Comparison of ENCODE assay signal across 15 mouse cellular contexts in genomic region chr2:72136486-72137264, GRCm38 (mm10).
DNase-seq lines count a peak whose midpoint lies in the region; ATAC-seq and TF ChIP-seq lines count a peak whose summit lies in the region.
"Had no signal": no experiment of that assay in that cellular context is flagged by ENCODE, and none has a peak within 500 bp of the region (broad histone marks: within the 10 kb centered on the region; RNA-seq: fewer than 3 reads in every experiment).

No protein-coding gene starts in this region.

- no peaks in the 10 kb centered on the region for H3K27me3 ChIP-seq in midbrain, embryonic 16.5 days (ENCODE audit: control insufficient read depth, insufficient read depth, low read depth, low read length)
- H3K27me3 ChIP-seq in midbrain, postnatal 0 days (ENCODE audit: insufficient read depth, low read length), result no peaks in the 10 kb centered on the region
- H3K27me3 ChIP-seq in ES-Bruce4 (ENCODE audit: control insufficient read depth, insufficient read depth, low read length, poor library complexity, severe bottlenecking), result no peaks in the 10 kb centered on the region
- no peaks in the 10 kb centered on the region for H3K27me3 ChIP-seq in lung, embryonic 15.5 days
- no peaks in the 10 kb centered on the region for H3K27me3 ChIP-seq in splenic B cell, adult 2 months (ENCODE audit: control insufficient read depth, insufficient read depth, low read length, poor library complexity, severe bottlenecking)
- H3K27me3 ChIP-seq: embryonic facial prominence, embryonic 12.5 days; hindbrain, embryonic 15.5 days; kidney, embryonic 15.5 days had no signal

- H3K9ac ChIP-seq in midbrain, embryonic 16.5 days (ENCODE audit: low read depth, low read length), result 0 out of 2 replicates have a peak overlapping the region, but pooled peaks have one; percentile 20
- H3K9ac ChIP-seq in midbrain, postnatal 0 days (replicated peaks; ENCODE audit: low read length, poor library complexity, severe bottlenecking), result no peak overlapping the region
- no peak overlapping the region for H3K9ac ChIP-seq in ES-Bruce4 (ENCODE audit: low read depth, poor library complexity, severe bottlenecking)
- H3K9ac ChIP-seq in lung, embryonic 15.5 days, result no peak overlapping the region
- H3K9ac ChIP-seq: embryonic facial prominence, embryonic 12.5 days; hindbrain, embryonic 15.5 days; kidney, embryonic 15.5 days; midbrain, embryonic 13.5 days had no signal

- no peak overlapping the region for H3K4me2 ChIP-seq in midbrain, embryonic 16.5 days (ENCODE audit: low read length)
- no peak overlapping the region for H3K4me2 ChIP-seq in midbrain, postnatal 0 days (ENCODE audit: low read depth, low read length, poor library complexity, severe bottlenecking)
- no peak overlapping the region for H3K4me2 ChIP-seq in lung, embryonic 15.5 days
- H3K4me2 ChIP-seq: embryonic facial prominence, embryonic 12.5 days; hindbrain, embryonic 15.5 days; kidney, embryonic 15.5 days; midbrain, embryonic 13.5 days had no signal

- ATAC-seq in midbrain, embryonic 16.5 days, result no peak
- no peak for ATAC-seq in midbrain, postnatal 0 days (ENCODE audit: low FRiP score)
- ATAC-seq in lung, embryonic 15.5 days (ENCODE audit: borderline replicate concordance, extremely low read depth, low FRiP score, low TSS enrichment), result peak; percentile 67; the same call in 1 of the 2 replicates
- ATAC-seq: midbrain, embryonic 13.5 days had no signal

- no peak overlapping the region for H3K4me3 ChIP-seq in midbrain, embryonic 16.5 days (ENCODE audit: low read depth, low read length)
- H3K4me3 ChIP-seq in midbrain, postnatal 0 days (ENCODE audit: low read depth, low read length), result no peak overlapping the region
- no peak overlapping the region for H3K4me3 ChIP-seq in ES-Bruce4 (ENCODE audit: low read depth, low read length)
- H3K4me3 ChIP-seq in lung, embryonic 15.5 days, result no peak overlapping the region
- no peak overlapping the region for H3K4me3 ChIP-seq in gastrocnemius, adult 2 months
- H3K4me3 ChIP-seq: embryonic facial prominence, embryonic 12.5 days; hindbrain, embryonic 15.5 days; kidney, embryonic 15.5 days; midbrain, embryonic 13.5 days had no signal

- no peaks in the 10 kb centered on the region for H3K9me3 ChIP-seq in midbrain, embryonic 16.5 days (replicated peaks; ENCODE audit: control insufficient read depth, low read length, poor library complexity, severe bottlenecking)
- no peaks in the 10 kb centered on the region for H3K9me3 ChIP-seq in midbrain, postnatal 0 days (ENCODE audit: low read length)
- H3K9me3 ChIP-seq in ES-Bruce4 (replicated peaks; ENCODE audit: control insufficient read depth, insufficient read depth, low read length, poor library complexity, severe bottlenecking), result no peaks in the 10 kb centered on the region
- H3K9me3 ChIP-seq in lung, embryonic 15.5 days, result no peaks in the 10 kb centered on the region
- H3K9me3 ChIP-seq: embryonic facial prominence, embryonic 12.5 days; G1E; hindbrain, embryonic 15.5 days; kidney, embryonic 15.5 days had no signal

- intact Hi-C loops in gastrocnemius, adult 2 months (cut with DNase I), result no loop called here

- TF ChIP-seq EP300 in ES-Bruce4 (IDR thresholded peaks at IDR 0.05; ENCODE audit: insufficient read depth, low read depth, low read length), result 0 out of 2 replicates have a peak, but pooled peaks have one; percentile 17

- 48% methylated on average over 9 of the region's 9 CpGs for WGBS in midbrain, embryonic 16.5 days
- 46% methylated on average over 9 of the region's 9 CpGs for WGBS in midbrain, postnatal 0 days
- 40% methylated on average over 9 of the region's 9 CpGs for WGBS in lung, embryonic 15.5 days

- no peaks in the 10 kb centered on the region for H3K36me3 ChIP-seq in midbrain, embryonic 16.5 days (ENCODE audit: control insufficient read depth, insufficient read depth, low read length)
- H3K36me3 ChIP-seq in midbrain, postnatal 0 days (ENCODE audit: insufficient read depth, low read length), result no peaks in the 10 kb centered on the region; the same call in 1 of the 2 replicates
- H3K36me3 ChIP-seq in ES-Bruce4 (ENCODE audit: control insufficient read depth, insufficient read depth, low read length, poor library complexity, severe bottlenecking), result no peaks in the 10 kb centered on the region
- no peaks in the 10 kb centered on the region for H3K36me3 ChIP-seq in lung, embryonic 15.5 days
- H3K36me3 ChIP-seq in splenic B cell, adult 2 months (ENCODE audit: control insufficient read depth, insufficient read depth, low read length, poor library complexity, severe bottlenecking), result no peaks in the 10 kb centered on the region
- H3K36me3 ChIP-seq: embryonic facial prominence, embryonic 12.5 days; G1E; hindbrain, embryonic 15.5 days; kidney, embryonic 15.5 days; midbrain, embryonic 13.5 days had no signal

- peak overlapping the region; percentile 50; the same call in 1 of the 2 replicates for H3K27ac ChIP-seq in midbrain, embryonic 16.5 days (ENCODE audit: low read length)
- no peak overlapping the region for H3K27ac ChIP-seq in midbrain, postnatal 0 days (ENCODE audit: low read depth, low read length)
- H3K27ac ChIP-seq in ES-Bruce4 (ENCODE audit: insufficient read depth, low read length), result peak overlapping the region; percentile 76
- peak overlapping the region; percentile 3; the same call in 1 of the 2 replicates for H3K27ac ChIP-seq in lung, embryonic 15.5 days
- H3K27ac ChIP-seq in gastrocnemius, adult 2 months, result no peak overlapping the region
- H3K27ac ChIP-seq: embryonic facial prominence, embryonic 12.5 days; hindbrain, embryonic 15.5 days; kidney, embryonic 15.5 days; midbrain, embryonic 13.5 days had no signal

- TF ChIP-seq CTCF in midbrain, postnatal 0 days (IDR thresholded peaks at IDR 0.05), result no peak
- TF ChIP-seq CTCF in ES-Bruce4 (IDR thresholded peaks at IDR 0.05; ENCODE audit: low read depth, low read length), result no peak
- no peak for TF ChIP-seq CTCF in gastrocnemius, adult 2 months (IDR thresholded peaks at IDR 0.05)

- no peak for DNase-seq in midbrain, postnatal 0 days (ENCODE audit: low spot score)
- peak; percentile 51 for DNase-seq in splenic B cell, adult 2 months (ENCODE audit: low read depth, low spot score)
- no peak for DNase-seq in adrenal gland, postnatal 4 days (ENCODE audit: low spot score in 2 of 2)
- no peak for DNase-seq in gastrocnemius, adult 2 months
- DNase-seq in urinary bladder, postnatal 14 days (ENCODE audit: low spot score), result no peak
- DNase-seq: cerebellum, adult 9-11 months; left cerebral cortex, postnatal 4 days had no signal

- TF ChIP-seq POLR2A in ES-Bruce4 (IDR thresholded peaks at IDR 0.05; ENCODE audit: insufficient read depth, low read length), result no peak

- no peaks in the 10 kb centered on the region for H3K4me1 ChIP-seq in midbrain, embryonic 16.5 days (ENCODE audit: control insufficient read depth, insufficient read depth, low read length)
- 0 out of 2 replicates have a peak, but pooled peaks cover 3% of the 10 kb centered on the region for H3K4me1 ChIP-seq in midbrain, postnatal 0 days (ENCODE audit: insufficient read depth, low read length)
- peaks cover 8% of the 10 kb centered on the region for H3K4me1 ChIP-seq in ES-Bruce4 (ENCODE audit: control insufficient read depth, insufficient read depth, low read length)
- peaks cover 9% of the 10 kb centered on the region; the same call in 1 of the 2 replicates for H3K4me1 ChIP-seq in lung, embryonic 15.5 days
- H3K4me1 ChIP-seq: hindbrain, embryonic 15.5 days had no signal

Comparison
In these comparisons a context has a peak if more than half of its experiments do, and no peak if none do; other contexts are left out.
1. H3K27ac ChIP-seq: peak in midbrain, embryonic 16.5 days (single experiment), ES-Bruce4 (single experiment) and lung, embryonic 15.5 days (single experiment); none in midbrain, postnatal 0 days (single experiment) and gastrocnemius, adult 2 months (single experiment).